25 mouse cellular contexts compared by ENCODE assay signal in genomic region chr12:84921881-84922419, GRCm38 (mm10). TPM values are rescaled to one million over a fixed set of nuclear protein-coding genes. Genes with fewer than 3 reads are reported as not detected.
DNase-seq lines count a peak whose midpoint lies in the region; ATAC-seq and TF ChIP-seq lines count a peak whose summit lies in the region.
"Had no signal": no experiment of that assay in that cellular context is flagged by ENCODE, and none has a peak within 500 bp of the region (broad histone marks: within the 10 kb centered on the region; RNA-seq: fewer than 3 reads in every experiment).

No protein-coding gene starts in this region.

- peaks cover 14% of the 10 kb centered on the region for H3K36me3 ChIP-seq in heart, adult 2 months (ENCODE audit: control insufficient read depth, insufficient read depth, low read length)
- peaks cover 40% of the 10 kb centered on the region for H3K36me3 ChIP-seq in heart, embryonic 16.5 days (ENCODE audit: control insufficient read depth, insufficient read depth)
- peaks cover 62% of the 10 kb centered on the region for H3K36me3 ChIP-seq in forebrain, embryonic 12.5 days (replicated peaks)
- H3K36me3 ChIP-seq in forebrain, embryonic 15.5 days, result peaks cover 70% of the 10 kb centered on the region
- H3K36me3 ChIP-seq in midbrain, embryonic 14.5 days (ENCODE audit: control insufficient read depth, insufficient read depth, low read length), result peaks cover 90% of the 10 kb centered on the region

- no peak for TF ChIP-seq POLR2A in heart, adult 2 months (IDR thresholded peaks at IDR 0.05; ENCODE audit: insufficient read depth, low read depth, low read length)

- no peak for DNase-seq in heart, adult 2 months
- DNase-seq in heart, postnatal 14 days, result no peak
- DNase-seq in heart, adult 8-10 months (ENCODE audit: low spot score), result no peak
- DNase-seq in ovary, postnatal 36 days (ENCODE audit: low spot score), result no peak
- no peak for DNase-seq in midbrain, embryonic 14.5 days
- DNase-seq: adrenal gland, postnatal 36 days; cerebellum, adult 2 months; cerebellum, postnatal 14 days; gastrocnemius, adult 2 months; kidney, adult 11 months; kidney, postnatal 14 days; layer of hippocampus, adult 9-11 months; liver; lung, adult 2 months; lung, postnatal 10 days; right cerebral cortex, postnatal 14 days; thymus, postnatal 4 days had no signal

- peak overlapping the region; percentile 79 for H3K27ac ChIP-seq in heart, adult 2 months
- peak overlapping the region; percentile 78 for H3K27ac ChIP-seq in heart, embryonic 16.5 days (ENCODE audit: low read length)
- peak overlapping the region; percentile 68 for H3K27ac ChIP-seq in forebrain, embryonic 12.5 days
- peak overlapping the region; percentile 4; the same call in 1 of the 2 replicates for H3K27ac ChIP-seq in forebrain, embryonic 15.5 days (replicated peaks)
- no peak overlapping the region for H3K27ac ChIP-seq in midbrain, embryonic 14.5 days (replicated peaks; ENCODE audit: low read depth, low read length)
- H3K27ac ChIP-seq: gastrocnemius, adult 2 months; hindbrain, embryonic 10.5 days; hindbrain, embryonic 15.5 days; liver, embryonic 14.5 days; midbrain, embryonic 15.5 days had no signal

- no peak for TF ChIP-seq CTCF in heart, adult 2 months (IDR thresholded peaks at IDR 0.05)

- H3K79me2 ChIP-seq in heart, adult 2 months (replicated peaks; ENCODE audit: control insufficient read depth, insufficient read depth, low read length), result no peaks in the 10 kb centered on the region

- no peaks in the 10 kb centered on the region for H3K27me3 ChIP-seq in heart, adult 2 months (ENCODE audit: control insufficient read depth, insufficient read depth, low read length)
- H3K27me3 ChIP-seq in heart, embryonic 16.5 days (ENCODE audit: control insufficient read depth, insufficient read depth, low read length), result no peaks in the 10 kb centered on the region
- H3K27me3 ChIP-seq in forebrain, embryonic 12.5 days, result no peaks in the 10 kb centered on the region
- no peaks in the 10 kb centered on the region for H3K27me3 ChIP-seq in forebrain, embryonic 15.5 days
- H3K27me3 ChIP-seq in midbrain, embryonic 14.5 days (ENCODE audit: control insufficient read depth, insufficient read depth, low read length), result no peaks in the 10 kb centered on the region
- H3K27me3 ChIP-seq: hindbrain, embryonic 15.5 days; midbrain, embryonic 15.5 days had no signal

- peak overlapping the region; percentile 41; the same call in 1 of the 2 replicates for H3K9ac ChIP-seq in heart, adult 2 months (ENCODE audit: low read depth, low read length)
- H3K9ac ChIP-seq in heart, embryonic 16.5 days (ENCODE audit: low read length), result peak overlapping the region; percentile 38
- H3K9ac ChIP-seq in forebrain, embryonic 12.5 days, result no peak overlapping the region
- H3K9ac ChIP-seq in forebrain, embryonic 15.5 days (replicated peaks), result no peak overlapping the region
- no peak overlapping the region for H3K9ac ChIP-seq in midbrain, embryonic 14.5 days (replicated peaks; ENCODE audit: low read length)
- H3K9ac ChIP-seq: hindbrain, embryonic 15.5 days; liver, embryonic 14.5 days; midbrain, embryonic 15.5 days had no signal

- 57% methylated on average over 8 of the region's 8 CpGs for WGBS in heart, adult 2 months
- 54% methylated on average over 8 of the region's 8 CpGs for WGBS in heart, embryonic 16.5 days
- WGBS in forebrain, embryonic 12.5 days, result 44% methylated on average over 8 of the region's 8 CpGs
- 30% methylated on average over 8 of the region's 8 CpGs for WGBS in forebrain, embryonic 15.5 days
- WGBS in midbrain, embryonic 14.5 days, result 87% methylated on average over 8 of the region's 8 CpGs

- ATAC-seq in heart, embryonic 16.5 days (replicated peaks; ENCODE audit: extremely low read depth, insufficient read depth, low FRiP score), result peak; percentile 59
- ATAC-seq in forebrain, embryonic 12.5 days (ENCODE audit: low FRiP score), result no peak; the same call in 1 of the 2 replicates
- no peak for ATAC-seq in forebrain, embryonic 15.5 days (replicated peaks)
- no peak for ATAC-seq in midbrain, embryonic 14.5 days (ENCODE audit: low FRiP score, low TSS enrichment)
- ATAC-seq: inflammation-experienced regulatory T-cells, adult 6 months; midbrain, embryonic 15.5 days had no signal

- peak overlapping the region; percentile 33; the same call in 1 of the 2 replicates for H3K4me3 ChIP-seq in heart, adult 2 months
- peak overlapping the region; percentile 15 for H3K4me3 ChIP-seq in heart, embryonic 16.5 days (ENCODE audit: low read length)
- H3K4me3 ChIP-seq in forebrain, embryonic 12.5 days (replicated peaks), result no peak overlapping the region
- H3K4me3 ChIP-seq in forebrain, embryonic 15.5 days, result no peak overlapping the region
- no peak overlapping the region for H3K4me3 ChIP-seq in midbrain, embryonic 14.5 days (replicated peaks; ENCODE audit: low read depth, low read length)
- H3K4me3 ChIP-seq: gastrocnemius, adult 2 months; hindbrain, embryonic 10.5 days; hindbrain, embryonic 15.5 days; midbrain, embryonic 15.5 days had no signal

- intact Hi-C loops in heart, adult 2 months (cut with DNase I), result loop anchor here (5.0 kb wide), 1 partner anchor 50 kb away; the partner anchor contains the start of genes Arel1 and Fcf1
- intact Hi-C loops in heart, postnatal 14 days (cut with DNase I), result no loop called here

- H3K9me3 ChIP-seq in heart, embryonic 16.5 days (replicated peaks; ENCODE audit: control insufficient read depth, low read length), result no peaks in the 10 kb centered on the region
- H3K9me3 ChIP-seq in forebrain, embryonic 12.5 days, result no peaks in the 10 kb centered on the region
- H3K9me3 ChIP-seq in forebrain, embryonic 15.5 days, result no peaks in the 10 kb centered on the region
- H3K9me3 ChIP-seq in midbrain, embryonic 14.5 days (ENCODE audit: control insufficient read depth, low read length), result no peaks in the 10 kb centered on the region
- H3K9me3 ChIP-seq: hindbrain, embryonic 10.5 days; hindbrain, embryonic 15.5 days; midbrain, embryonic 15.5 days had no signal

- no peak for TF ChIP-seq EP300 in heart, adult 2 months (IDR thresholded peaks at IDR 0.05; ENCODE audit: insufficient read depth, low read depth, low read length)

- peak overlapping the region; percentile 49 for H3K4me2 ChIP-seq in heart, embryonic 16.5 days (ENCODE audit: low read depth, low read length)
- no peak overlapping the region for H3K4me2 ChIP-seq in forebrain, embryonic 12.5 days
- no peak overlapping the region for H3K4me2 ChIP-seq in forebrain, embryonic 15.5 days (replicated peaks)
- no peak overlapping the region for H3K4me2 ChIP-seq in midbrain, embryonic 14.5 days (ENCODE audit: low read length)
- H3K4me2 ChIP-seq: hindbrain, embryonic 15.5 days; midbrain, embryonic 15.5 days had no signal

- no peaks in the 10 kb centered on the region for H3K4me1 ChIP-seq in heart, adult 2 months (ENCODE audit: control insufficient read depth, insufficient read depth, low read length)
- H3K4me1 ChIP-seq in heart, embryonic 16.5 days (ENCODE audit: control insufficient read depth, insufficient read depth, low read length), result 0 out of 2 replicates have a peak, but pooled peaks cover 3% of the 10 kb centered on the region
- H3K4me1 ChIP-seq in forebrain, embryonic 12.5 days, result no peaks in the 10 kb centered on the region; the same call in 1 of the 2 replicates
- H3K4me1 ChIP-seq in forebrain, embryonic 15.5 days, result 0 out of 2 replicates have a peak, but pooled peaks cover 3% of the 10 kb centered on the region
- no peaks in the 10 kb centered on the region for H3K4me1 ChIP-seq in midbrain, embryonic 14.5 days (ENCODE audit: control insufficient read depth, insufficient read depth, low read length)
- H3K4me1 ChIP-seq: hindbrain, embryonic 10.5 days; hindbrain, embryonic 15.5 days; midbrain, embryonic 15.5 days had no signal

RNA-seq across cellular contexts. Expression of gene Ltbp2, which starts 45.6 kb away (rescaled TPM):
- 1 to 10 TPM in 1 of 2 experiments, under 1 TPM in 1; 0.99 to 2.3 TPM for total RNA-seq in heart, adult 2 months (2021)
- polyA plus RNA-seq in heart, adult 2 months (2012; rRNA removed), result 5.6 TPM in 2 replicates
- total RNA-seq in heart, postnatal 14 days (2021), result 1 to 10 TPM; 1.2 to 2.3 TPM
- polyA plus RNA-seq in heart, embryonic 16.5 days (2015; fragmentation: Nextera tagmentation; extraction: Ambion mirVana), result 5.9 and 7.8 TPM in 2 replicates
- total RNA-seq in heart, adult 8-10 months (2022), result 1 to 10 TPM in 3 of 4 experiments, under 1 TPM in 1; 0.88 to 1.1 (median 1.1) TPM
- polyA plus RNA-seq in forebrain, embryonic 12.5 days (2016; fragmentation: Nextera tagmentation; extraction: Ambion mirVana), result 0.19 and 0.35 TPM in 2 replicates
- polyA plus RNA-seq in forebrain, embryonic 15.5 days (2015; fragmentation: Nextera tagmentation; extraction: Ambion mirVana), result 0.15 and 0.33 TPM in 2 replicates
- polyA plus RNA-seq in midbrain, embryonic 14.5 days (2014; fragmentation: Nextera tagmentation; extraction: Ambion mirVana), result 0.13 TPM in 1 of 2 replicates, not detected in the other
- polyA plus RNA-seq: inflammation-experienced regulatory T-cells, adult 6 months had no signal

RNA-seq across cellular contexts. Expression of gene Fcf1, which starts 48.7 kb away (rescaled TPM):
- 10 to 100 TPM; 31.8 to 35.1 TPM for total RNA-seq in heart, adult 2 months (2021)
- polyA plus RNA-seq in heart, adult 2 months (2012; rRNA removed), result 28.1 and 54.1 TPM in 2 replicates
- 10 to 100 TPM; 30.1 to 37.1 TPM for total RNA-seq in heart, postnatal 14 days (2021)
- polyA plus RNA-seq in heart, embryonic 16.5 days (2015; fragmentation: Nextera tagmentation; extraction: Ambion mirVana), result 86.0 and 98.0 TPM in 2 replicates
- total RNA-seq in heart, adult 8-10 months (2022), result 10 to 100 TPM; 36.3 to 41.1 (median 40.7) TPM
- polyA plus RNA-seq in forebrain, embryonic 12.5 days (2016; fragmentation: Nextera tagmentation; extraction: Ambion mirVana), result 132 TPM in 2 replicates
- 117 and 118 TPM in 2 replicates for polyA plus RNA-seq in forebrain, embryonic 15.5 days (2015; fragmentation: Nextera tagmentation; extraction: Ambion mirVana)
- polyA plus RNA-seq in midbrain, embryonic 14.5 days (2014; fragmentation: Nextera tagmentation; extraction: Ambion mirVana), result 95.9 and 105 TPM in 2 replicates

RNA-seq across cellular contexts. Expression of gene Arel1, which starts 48.8 kb away (rescaled TPM):
- 10 to 100 TPM; 34.9 to 45.2 TPM for total RNA-seq in heart, adult 2 months (2021)
- 29.5 and 45.9 TPM in 2 replicates for polyA plus RNA-seq in heart, adult 2 months (2012; rRNA removed)
- total RNA-seq in heart, postnatal 14 days (2021), result 10 to 100 TPM; 33.6 to 38.9 TPM
- polyA plus RNA-seq in heart, embryonic 16.5 days (2015; fragmentation: Nextera tagmentation; extraction: Ambion mirVana), result 13.1 and 13.3 TPM in 2 replicates
- 10 to 100 TPM; 48.3 to 63.3 (median 50.8) TPM for total RNA-seq in heart, adult 8-10 months (2022)
- polyA plus RNA-seq in forebrain, embryonic 12.5 days (2016; fragmentation: Nextera tagmentation; extraction: Ambion mirVana), result 27.6 and 27.9 TPM in 2 replicates
- polyA plus RNA-seq in forebrain, embryonic 15.5 days (2015; fragmentation: Nextera tagmentation; extraction: Ambion mirVana), result 34.9 and 35.5 TPM in 2 replicates
- polyA plus RNA-seq in midbrain, embryonic 14.5 days (2014; fragmentation: Nextera tagmentation; extraction: Ambion mirVana), result 33.2 and 40.5 TPM in 2 replicates

Comparison
In these comparisons a context has a peak if more than half of its experiments do, and no peak if none do; other contexts are left out.
1. H3K4me3 ChIP-seq: peak in heart, adult 2 months (single experiment) and heart, embryonic 16.5 days (single experiment); none in forebrain, embryonic 12.5 days (single experiment), forebrain, embryonic 15.5 days (single experiment) and midbrain, embryonic 14.5 days (single experiment).
2. H3K9ac ChIP-seq: peak in heart, adult 2 months (single experiment) and heart, embryonic 16.5 days (single experiment); none in forebrain, embryonic 12.5 days (single experiment), forebrain, embryonic 15.5 days (single experiment) and midbrain, embryonic 14.5 days (single experiment).